Comparison of ENCODE assay signal across 21 mouse cellular contexts in genomic region chr9:48749666-48750065, GRCm38 (mm10).
"Had no signal": no experiment of that assay in that cellular context is flagged by ENCODE, and none has a peak within 500 bp of the region (broad histone marks: within the 10 kb centered on the region; RNA-seq: fewer than 3 reads in every experiment).

No protein-coding gene starts in this region.

- H3K36me3 ChIP-seq: intestine, embryonic 15.5 days; kidney, embryonic 15.5 days; limb, embryonic 12.5 days; limb, embryonic 15.5 days; lung, embryonic 15.5 days; midbrain, embryonic 13.5 days; neural tube, embryonic 13.5 days had no signal

- H3K4me2 ChIP-seq: intestine, embryonic 15.5 days; kidney, embryonic 15.5 days; limb, embryonic 12.5 days; limb, embryonic 15.5 days; lung, embryonic 15.5 days; midbrain, embryonic 13.5 days; neural tube, embryonic 13.5 days had no signal

- DNase-seq: kidney, adult 11 months; kidney, adult 8-10 months; kidney, postnatal 10 days; kidney, postnatal 36 days; lung, postnatal 14 days; retina, postnatal 1 day; right cerebral cortex, postnatal 25 days; thymus, postnatal 25 days had no signal

- H3K4me3 ChIP-seq: intestine, embryonic 15.5 days; kidney, embryonic 15.5 days; limb, embryonic 12.5 days; limb, embryonic 15.5 days; lung, embryonic 15.5 days; megakaryocyte, embryonic 14.5 days; midbrain, embryonic 10.5 days; midbrain, embryonic 13.5 days; myocyte; neural tube, embryonic 13.5 days had no signal

- H3K27ac ChIP-seq: intestine, embryonic 15.5 days; kidney, embryonic 15.5 days; limb, embryonic 12.5 days; limb, embryonic 15.5 days; liver, embryonic 14.5 days; lung, embryonic 15.5 days; macrophage; midbrain, embryonic 10.5 days; midbrain, embryonic 13.5 days; neural tube, embryonic 13.5 days had no signal

- H3K27me3 ChIP-seq: intestine, embryonic 15.5 days; lung, embryonic 15.5 days; megakaryocyte, embryonic 14.5 days; midbrain, embryonic 13.5 days had no signal

- ATAC-seq: intestine, embryonic 15.5 days; midbrain, embryonic 13.5 days; midbrain, embryonic 16.5 days had no signal

- H3K9me3 ChIP-seq: intestine, embryonic 15.5 days; kidney, embryonic 15.5 days; limb, embryonic 12.5 days; limb, embryonic 15.5 days; lung, embryonic 15.5 days; midbrain, embryonic 10.5 days; midbrain, embryonic 13.5 days; neural tube, embryonic 13.5 days had no signal

- H3K9ac ChIP-seq: intestine, embryonic 15.5 days; kidney, embryonic 15.5 days; limb, embryonic 12.5 days; limb, embryonic 15.5 days; liver, embryonic 14.5 days; lung, embryonic 15.5 days; midbrain, embryonic 13.5 days; neural tube, embryonic 13.5 days had no signal
